Mouse (Mus musculus): Measurements from ENCODE around the gene Bnipl.

- TF ChIP-seq ZNF384 (IDR thresholded peaks at IDR 0.05; ENCODE audit: low read depth, low read length) (no peak), MAFK (IDR thresholded peaks at IDR 0.05; ENCODE audit: insufficient read depth, low read depth, low read length) (no peak), CHD2 (IDR thresholded peaks at IDR 0.05; ENCODE audit: low read depth, low read length) (no peak)
Measured at GRCm38 (mm10) chr3:95261975-95262374, 11.0 kb upstream of the Bnipl start.

All from ES-E14 (cell line).